Mouse (Mus musculus) kidney, postnatal 36 days (tissue): ENCODE measurements around the gene Rpn1.

ENCODE experiments used
- DNase-seq, 2 experiments: peaks; one replicate each; pipeline ENCODE4 v3.0.0; 2021 to 2022; ENCODE audit warnings: mixed read lengths in 2 of 2

Gene Rpn1

GRCm38 (mm10) chr6:88067722-88068121, 16.6 kb upstream of the Rpn1 start:
- no peak for DNase-seq

DNA sequence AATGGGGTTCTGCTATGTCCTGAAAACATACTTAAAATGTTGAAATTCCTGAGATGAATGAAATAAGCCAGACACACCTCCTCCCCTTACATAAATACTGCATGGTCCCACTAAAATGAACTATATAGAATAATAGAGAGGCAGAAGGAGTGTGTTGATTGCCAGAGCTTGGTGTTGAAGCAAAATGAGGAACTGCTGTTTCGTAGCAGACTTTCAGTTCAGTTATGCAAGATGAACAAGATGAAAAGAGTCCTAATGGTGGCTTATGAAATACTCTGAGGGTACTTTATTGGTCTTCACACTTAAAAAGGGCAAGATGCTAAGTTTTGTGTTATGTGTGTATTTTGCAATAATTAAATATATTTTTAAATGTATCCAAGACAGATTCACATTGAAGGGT, 15.5 kb upstream of the Rpn1 start:
- DNase-seq = no peak

DNA sequence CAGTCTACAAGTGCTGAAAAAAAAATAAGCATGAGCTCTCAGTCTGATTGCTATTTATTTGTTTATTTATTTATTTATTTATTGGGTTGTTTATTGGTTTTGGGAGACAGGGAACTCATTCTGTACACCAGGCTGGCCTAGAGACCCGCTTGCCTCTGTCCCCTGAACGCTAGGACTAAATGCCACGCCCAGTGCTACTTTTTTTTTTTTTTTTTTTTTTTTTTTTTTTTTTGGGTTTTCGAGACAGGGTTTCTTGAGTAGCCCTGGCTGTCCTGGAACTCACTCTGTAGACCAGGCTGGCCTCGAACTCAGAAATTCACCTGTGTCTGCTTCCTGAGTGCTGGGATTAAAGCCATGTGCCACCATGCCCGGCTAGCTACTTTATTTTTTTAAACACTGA, 13.8 kb upstream of the Rpn1 start:
- no peak for DNase-seq

DNA sequence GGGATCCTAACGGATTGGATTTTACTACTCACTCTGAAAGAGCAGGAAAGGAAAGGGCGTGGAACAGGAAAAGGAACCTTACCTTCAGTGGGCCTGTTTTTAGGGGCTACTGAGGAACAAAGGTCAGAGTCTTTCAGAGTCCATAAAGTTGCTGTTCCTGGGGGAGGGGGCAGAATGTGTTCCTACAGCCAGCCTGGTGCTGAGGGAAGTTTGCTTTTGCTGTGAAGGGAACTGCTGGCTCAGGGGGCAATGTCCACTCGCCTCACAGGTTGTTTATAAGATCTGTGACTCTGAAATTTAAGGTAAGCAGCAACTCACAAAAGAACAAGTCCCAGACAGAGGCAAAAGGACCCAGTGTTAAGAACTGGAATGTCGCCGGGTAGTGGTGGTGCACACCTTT, 13.1 kb upstream of the Rpn1 start:
- DNase-seq = peak; percentile 85 to 92

GRCm38 (mm10) chr6:88074752-88075554, 9.3 kb upstream of the Rpn1 start:
- DNase-seq = peak; percentile 98

GRCm38 (mm10) chr6:88075960-88076517, 8.2 kb upstream of the Rpn1 start:
- no peak for DNase-seq

GRCm38 (mm10) chr6:88083095-88083494, 1.2 kb upstream of the Rpn1 start:
- DNase-seq = no peak

- no peak for DNase-seq
These were observed 610 bp upstream of the Rpn1 start for GRCm38 (mm10) chr6:88083672-88084071.

DNA sequence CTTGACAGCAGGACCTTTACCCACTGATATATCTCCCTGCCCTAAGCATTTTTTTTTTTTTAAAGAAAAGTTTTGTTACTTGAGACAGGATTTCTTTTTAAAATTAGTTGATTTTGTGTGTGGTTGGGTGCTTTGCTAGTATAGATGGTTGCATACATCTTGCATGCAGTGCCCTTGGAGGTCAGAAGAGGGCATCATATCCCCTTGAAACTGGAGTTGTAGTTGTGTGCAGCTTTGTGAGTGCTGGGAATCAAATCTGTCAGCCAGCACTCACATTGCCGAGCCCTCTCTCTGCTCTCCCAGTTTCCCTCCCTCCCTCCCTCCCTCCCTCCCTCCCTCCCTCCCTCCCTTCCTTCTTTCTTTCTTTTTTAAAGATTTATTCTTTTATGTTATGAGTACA, 4.7 kb downstream of the Rpn1 start:
- no peak for DNase-seq

DNA sequence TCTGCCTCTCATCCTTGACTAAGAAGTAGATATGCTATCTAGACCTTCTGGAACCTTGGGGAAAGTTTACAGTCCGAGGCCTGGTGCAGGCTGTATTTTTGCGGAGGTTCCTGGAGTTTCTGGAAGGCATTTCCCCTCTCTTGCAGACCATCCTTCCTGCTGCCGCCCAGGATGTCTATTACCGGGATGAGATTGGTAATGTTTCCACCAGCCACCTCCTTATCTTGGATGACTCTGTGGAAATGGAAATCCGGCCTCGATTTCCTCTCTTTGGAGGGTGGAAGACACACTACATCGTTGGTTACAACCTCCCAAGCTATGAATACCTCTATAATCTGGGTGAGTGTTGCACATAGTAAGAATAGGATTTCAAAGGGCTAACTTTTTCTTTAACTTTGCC, 11.1 kb downstream of the Rpn1 start:
- peak; percentile 19 to 23 for DNase-seq

DNA sequence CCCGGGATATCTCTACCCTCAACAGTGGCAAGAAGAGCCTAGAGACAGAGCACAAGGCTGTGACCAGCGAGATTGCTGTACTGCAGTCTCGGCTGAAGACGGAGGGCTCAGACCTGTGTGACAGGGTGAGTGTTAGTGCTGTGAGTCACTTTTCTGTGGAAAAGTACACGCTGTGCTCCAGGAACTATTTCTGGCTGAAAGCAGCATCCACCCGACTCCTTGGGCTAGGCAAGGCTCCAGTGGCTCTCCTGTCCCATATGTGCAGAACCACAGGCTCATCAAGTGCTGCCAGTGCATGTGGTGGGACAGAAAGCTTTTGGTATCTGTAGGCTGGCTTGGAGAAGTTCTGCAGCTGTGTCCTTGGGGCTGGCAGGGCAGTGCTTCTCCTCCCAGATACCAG, 17.8 kb downstream of the Rpn1 start:
- no peak for DNase-seq

GRCm38 (mm10) chr6:88105783-88106611, 21.7 kb downstream of the Rpn1 start:
- DNase-seq = peak; percentile 91 to 93

DNA sequence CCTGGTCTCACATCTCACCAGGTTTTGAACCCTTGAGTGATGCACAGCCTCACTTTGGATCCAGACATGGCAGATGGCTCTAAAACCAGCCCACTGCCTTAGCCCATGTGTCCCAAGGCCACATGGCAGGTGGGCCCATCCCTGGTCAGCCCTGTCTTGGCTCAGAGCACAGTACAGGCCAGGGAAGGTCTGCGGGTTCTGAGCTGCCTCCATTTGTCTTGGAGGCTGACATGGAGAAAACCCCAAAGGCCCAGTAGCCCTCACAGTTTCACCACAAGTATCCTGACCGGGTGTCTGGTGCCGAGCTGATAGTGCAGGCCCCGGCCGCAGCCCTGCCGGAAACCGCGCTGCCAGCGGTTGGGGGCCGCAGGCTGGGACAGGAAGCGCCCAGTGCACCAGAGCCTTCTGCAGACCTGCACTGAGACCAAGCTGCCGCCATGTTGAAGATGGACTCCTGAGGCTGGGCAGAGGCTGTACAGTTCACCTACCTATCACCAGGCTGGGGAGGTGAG, 22.4 kb downstream of the Rpn1 start:
- no peak for DNase-seq

DNA sequence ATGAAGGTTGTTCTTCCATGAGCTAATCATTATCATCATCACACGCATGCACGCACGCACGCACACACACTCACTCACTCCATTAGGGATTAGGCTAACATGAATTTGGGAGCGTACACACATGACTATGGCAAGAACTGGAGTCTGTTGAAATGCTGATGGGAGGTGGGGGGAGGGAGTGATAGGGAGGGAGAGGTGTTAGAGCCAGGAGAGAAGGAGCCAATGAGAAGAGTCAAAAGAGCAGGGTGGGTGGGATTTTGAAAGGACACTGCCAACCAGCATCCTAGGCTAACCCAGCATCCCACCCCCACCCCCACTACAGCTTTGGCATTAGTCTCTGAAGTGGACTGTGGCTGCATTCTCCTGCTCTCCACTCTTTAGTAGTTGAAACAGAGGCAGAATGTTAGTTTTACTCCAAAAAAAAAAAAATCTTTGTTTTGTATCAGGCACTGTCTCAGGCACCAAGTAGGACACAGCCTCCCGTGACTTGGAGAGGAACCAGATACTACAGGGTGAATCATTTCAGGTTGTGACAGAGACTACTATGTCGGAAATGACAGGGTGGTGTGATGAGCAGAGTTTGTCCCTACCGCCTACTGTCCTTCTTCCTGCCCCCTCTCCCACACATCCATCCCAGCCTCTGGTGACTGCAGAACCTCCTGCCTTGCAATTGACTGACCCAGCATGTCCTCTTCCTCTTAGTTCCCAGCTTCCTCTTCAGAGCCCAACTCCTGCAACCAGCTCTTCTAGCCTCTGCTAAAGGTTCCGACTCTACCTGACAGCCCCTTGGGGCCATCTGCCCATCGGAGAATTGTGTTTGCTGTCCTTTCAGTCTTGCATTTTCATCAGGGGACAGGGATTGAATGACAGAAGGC, 23.6 kb downstream of the Rpn1 start:
- no peak for DNase-seq

- peak; percentile 43 to 77 for DNase-seq
These were observed 28.9 kb downstream of the Rpn1 start for GRCm38 (mm10) chr6:88113139-88113538.

DNA sequence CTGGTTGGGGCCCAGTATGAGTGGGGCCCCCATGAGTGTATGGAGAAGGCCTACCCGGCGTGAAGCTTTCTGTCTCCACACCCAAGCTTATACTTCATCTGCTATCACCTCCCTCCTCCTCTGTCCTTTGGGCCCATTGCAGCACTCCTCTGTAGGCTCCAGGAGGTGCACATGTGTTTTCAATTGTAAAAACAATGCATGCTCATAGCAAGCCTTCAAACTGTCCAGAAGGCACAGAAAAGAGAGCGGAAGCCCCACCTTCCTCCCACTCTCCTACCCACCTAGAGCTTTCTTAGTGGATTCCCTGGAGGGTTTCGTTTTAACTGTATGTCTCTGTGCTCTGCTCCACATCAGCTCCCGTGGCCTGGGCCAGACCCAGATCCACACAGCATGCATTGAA, 30.1 kb downstream of the Rpn1 start:
- DNase-seq = no peak

DNA sequence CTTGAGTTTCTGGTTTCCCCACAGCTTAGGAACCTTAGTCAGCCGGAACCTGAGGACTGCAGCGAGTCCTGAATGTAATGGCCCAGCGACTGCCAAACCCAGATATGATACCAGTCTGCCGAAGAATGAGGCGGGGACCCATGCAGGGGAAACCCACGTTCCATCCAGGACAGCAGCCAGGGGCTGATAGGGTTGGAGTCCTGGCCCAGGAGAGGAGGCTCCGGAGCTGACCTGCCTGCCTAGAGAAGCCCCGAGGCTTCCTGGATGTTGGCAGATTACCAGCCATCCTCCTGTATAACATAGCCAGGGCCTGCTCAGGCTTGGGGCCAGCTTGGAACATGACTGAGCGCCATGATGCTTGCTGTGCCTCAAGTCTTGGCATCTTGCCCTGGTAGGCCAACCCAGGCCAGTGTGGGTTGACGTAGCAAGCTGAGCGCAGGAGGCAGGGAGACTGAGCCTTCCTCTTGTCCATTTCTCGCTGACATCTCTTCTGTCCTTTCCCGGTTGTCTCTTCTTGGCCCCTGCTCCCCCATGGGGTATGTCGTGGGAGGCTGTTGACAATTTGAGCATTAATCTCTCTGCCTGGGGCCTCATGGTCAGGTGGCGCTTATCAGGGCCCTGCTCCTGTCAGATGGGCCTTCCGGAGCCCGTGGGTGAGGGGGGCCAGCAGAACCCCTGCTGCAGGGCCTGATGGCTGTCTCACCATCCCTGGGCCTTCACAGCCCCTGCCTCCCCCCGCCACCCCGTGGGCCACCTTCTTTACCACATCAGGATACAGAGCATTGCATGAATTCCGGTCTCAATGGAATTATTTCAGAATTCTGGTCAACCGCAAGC, 32.3 kb downstream of the Rpn1 start:
- DNase-seq = peak; percentile 32 to 52

DNA sequence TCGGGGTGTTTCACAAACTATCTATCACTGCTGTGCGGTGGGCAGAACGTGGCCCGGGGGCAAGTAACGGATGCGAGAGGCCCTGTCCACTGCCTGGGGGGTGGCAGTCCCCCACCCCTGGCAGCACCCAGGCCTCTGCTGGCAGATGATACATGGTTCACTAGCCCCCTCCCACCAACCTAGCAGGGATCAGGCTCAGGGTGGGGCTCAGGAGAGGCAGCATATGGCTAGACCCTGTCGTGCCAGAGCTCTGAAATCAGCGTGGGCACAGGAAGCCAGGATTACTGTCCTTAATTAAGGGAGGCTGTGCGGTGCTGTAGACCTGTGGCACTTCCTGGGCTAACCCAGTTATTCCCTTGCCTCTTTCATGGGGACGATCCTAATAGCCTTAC, 32.9 kb downstream of the Rpn1 start:
- DNase-seq = no peak

DNA sequence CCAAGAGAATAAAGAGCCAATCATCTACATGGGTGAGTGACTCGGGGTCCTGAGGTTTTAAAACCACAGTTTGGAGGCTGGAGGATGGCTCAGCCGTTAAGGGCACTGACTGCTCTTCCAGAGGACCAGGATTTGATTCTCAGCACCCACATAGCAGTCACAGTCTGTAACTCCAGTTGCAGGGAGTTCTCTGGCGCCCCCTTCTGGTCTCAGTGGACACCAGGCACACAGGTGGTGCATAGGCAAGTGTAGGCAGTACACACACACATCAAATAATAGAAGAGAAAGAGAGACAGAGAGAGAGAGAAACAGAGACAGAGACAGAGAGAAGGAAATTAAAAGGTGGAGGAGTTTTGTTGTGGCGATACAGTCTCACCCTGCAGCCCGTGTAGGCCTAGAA, 35.0 kb downstream of the Rpn1 start:
- DNase-seq = no peak

- DNase-seq = no peak
These were observed 36.5 kb downstream of the Rpn1 start for GRCm38 (mm10) chr6:88120813-88121212.

DNA sequence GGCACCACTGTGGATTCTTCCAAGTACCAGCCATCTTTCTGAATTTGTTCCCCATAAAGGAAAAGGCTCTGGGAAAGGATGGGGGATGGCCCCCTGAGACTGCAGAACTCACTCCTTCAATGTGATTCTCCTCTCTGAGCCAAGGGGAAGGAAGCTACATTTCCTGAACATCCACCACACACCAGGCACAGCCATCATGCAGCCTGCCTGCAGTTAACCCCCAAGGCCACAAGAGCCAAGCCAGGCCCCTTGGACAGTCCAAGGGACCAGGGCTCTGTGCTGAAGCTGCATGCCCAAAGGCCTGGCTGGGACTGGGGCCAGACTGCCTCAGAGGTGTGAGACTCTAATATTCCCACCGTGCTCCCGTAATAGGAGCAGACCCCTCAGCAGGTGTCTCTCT, 37.5 kb downstream of the Rpn1 start:
- no peak for DNase-seq
